Mouse (Mus musculus): ENCODE measurements around the gene Hfe. TPM values are rescaled to one million over a fixed set of nuclear protein-coding genes. Genes with fewer than 3 reads are reported as not detected.

Hfe gene
- polyA plus RNA-seq, 1 experiment, result not detected

DNA sequence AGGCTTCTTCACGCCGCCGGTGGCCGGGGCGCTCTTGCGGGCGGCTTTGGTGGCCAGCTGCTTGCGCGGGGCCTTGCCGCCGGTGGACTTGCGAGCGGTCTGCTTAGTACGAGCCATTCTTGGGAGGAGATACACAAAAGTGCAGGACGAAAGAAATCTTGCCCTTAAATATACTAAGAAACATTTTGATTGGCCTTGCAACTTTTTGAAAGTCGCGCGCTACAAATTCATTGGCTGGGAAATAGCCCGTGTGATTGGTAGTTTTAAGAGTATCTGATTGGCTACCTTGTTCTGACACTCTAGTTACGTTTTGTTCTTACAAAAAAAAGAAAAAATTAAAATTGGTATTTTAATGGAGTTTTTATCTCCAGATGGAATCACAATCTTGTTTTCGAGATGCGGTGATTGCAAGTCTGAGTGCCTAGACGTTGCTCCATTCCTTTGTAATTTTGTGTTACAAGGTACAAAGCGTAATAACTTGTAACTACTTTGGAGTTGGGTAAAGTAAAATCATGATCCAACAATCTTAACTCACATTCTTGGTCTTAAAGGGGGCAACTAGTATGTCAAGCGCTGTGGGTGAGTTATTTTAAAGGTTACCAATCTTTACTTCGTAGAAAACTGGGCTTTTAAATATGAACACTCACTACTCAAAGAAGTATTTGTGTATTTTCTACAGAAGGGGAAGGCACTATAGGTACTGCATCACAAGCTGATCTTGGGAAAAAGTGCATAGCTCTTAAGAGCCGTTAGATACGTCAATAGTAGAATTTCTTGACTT, 34.9 kb upstream of the Hfe start, which contains the start of gene Hist1h3c:
Gene Hist1h3c (minus strand): TSS at position 222 of the 781 bp plus-strand sequence.
- H3K4me3 ChIP-seq (ENCODE audit: insufficient read depth, low read depth, low read length), result peak within 1 kb of the TSS; percentile 73
- H3K4me1 ChIP-seq (ENCODE audit: control insufficient read depth, insufficient read depth, low read length), result peaks cover 9% of the 10 kb centered on the region
- H3K27ac ChIP-seq (ENCODE audit: insufficient read depth, low read depth, low read length), result peak within 1 kb of the TSS; percentile 99
- under 1% methylated on average over 28 of the region's 28 CpGs for WGBS
- TF ChIP-seq CTCF (IDR thresholded peaks at IDR 0.05; ENCODE audit: insufficient read depth, low read depth, low read length), result no peak
- no peak for TF ChIP-seq POLR2A (IDR thresholded peaks at IDR 0.05; ENCODE audit: insufficient read depth, low read depth, low read length)

DNA sequence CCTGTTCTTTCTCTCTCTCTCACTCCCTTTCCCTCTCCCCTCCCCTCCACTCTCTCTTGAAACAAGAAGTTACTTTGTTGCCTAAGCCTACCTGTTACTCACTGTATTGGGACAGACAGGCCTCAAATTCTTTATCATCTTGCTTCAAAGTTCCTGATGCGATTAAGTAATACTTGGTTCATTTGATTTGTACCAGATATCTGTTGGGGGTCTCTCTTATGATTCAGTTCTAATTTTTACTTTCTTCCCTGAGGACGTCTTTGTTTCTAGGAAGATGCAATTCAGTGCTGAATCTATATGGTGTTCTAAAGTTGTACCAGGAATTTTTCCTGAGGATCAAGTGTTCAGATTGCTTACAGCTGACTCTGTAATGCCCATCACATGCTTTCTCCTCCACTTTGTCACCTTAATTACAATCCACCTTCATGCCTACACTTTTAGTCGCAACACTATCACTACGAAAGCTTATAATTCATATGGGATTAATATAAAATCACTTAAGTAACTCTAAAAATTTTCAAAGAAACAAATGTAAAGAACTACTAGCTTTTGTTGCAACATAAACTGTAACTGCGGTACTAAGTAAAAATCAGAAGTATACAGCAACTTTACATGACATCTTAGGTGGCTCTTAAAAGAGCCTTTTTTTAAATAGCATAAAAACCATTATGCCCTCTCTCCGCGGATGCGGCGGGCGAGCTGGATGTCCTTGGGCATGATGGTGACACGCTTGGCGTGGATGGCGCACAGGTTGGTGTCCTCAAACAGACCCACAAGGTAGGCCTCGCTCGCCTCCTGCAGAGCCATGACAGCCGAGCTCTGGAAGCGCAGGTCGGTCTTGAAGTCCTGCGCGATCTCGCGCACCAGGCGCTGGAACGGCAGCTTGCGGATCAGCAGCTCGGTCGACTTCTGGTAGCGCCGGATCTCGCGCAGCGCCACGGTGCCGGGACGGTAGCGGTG, 34.0 kb upstream of the Hfe start:
- Histone ChIP-seq H3K4me1 (ENCODE audit: control insufficient read depth, insufficient read depth, low read length) (peaks cover 9% of the 10 kb centered on the region), H3K27ac (ENCODE audit: insufficient read depth, low read depth, low read length) (no peak overlapping the region), H3K4me3 (ENCODE audit: insufficient read depth, low read depth, low read length) (no peak overlapping the region; the same call in 1 of the 2 replicates)
- no peak for TF ChIP-seq POLR2A (IDR thresholded peaks at IDR 0.05; ENCODE audit: insufficient read depth, low read depth, low read length)
- TF ChIP-seq CTCF (IDR thresholded peaks at IDR 0.05; ENCODE audit: insufficient read depth, low read depth, low read length), result no peak
- 6% methylated on average over 19 of the region's 36 CpGs for WGBS

DNA sequence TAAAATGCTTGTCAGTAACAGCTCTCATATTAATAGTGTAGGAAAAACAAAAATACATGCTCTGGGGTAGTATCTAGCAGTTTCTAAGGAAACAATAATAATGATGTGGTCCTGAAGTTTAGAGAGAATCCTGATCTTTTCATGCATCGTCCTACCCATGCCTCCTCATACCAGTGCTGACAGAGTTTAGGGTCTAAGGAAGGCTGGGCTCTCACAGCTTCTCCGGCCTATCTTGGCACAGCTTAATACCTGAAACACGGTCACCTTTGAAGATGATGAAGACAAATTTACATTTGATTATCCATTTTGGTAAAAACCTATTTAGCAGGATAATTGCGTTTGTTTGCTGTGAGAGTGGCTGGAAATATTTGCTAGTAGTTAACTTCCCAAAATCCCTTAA, 33.3 kb upstream of the Hfe start:
- Histone ChIP-seq H3K27ac (ENCODE audit: insufficient read depth, low read depth, low read length) (no peak overlapping the region), H3K4me3 (ENCODE audit: insufficient read depth, low read depth, low read length) (no peak overlapping the region), H3K4me1 (ENCODE audit: control insufficient read depth, insufficient read depth, low read length) (peaks cover 9% of the 10 kb centered on the region)
- WGBS, result 29% methylated on average over 4 of the region's 4 CpGs
- no peak for TF ChIP-seq CTCF (IDR thresholded peaks at IDR 0.05; ENCODE audit: insufficient read depth, low read depth, low read length)

DNA sequence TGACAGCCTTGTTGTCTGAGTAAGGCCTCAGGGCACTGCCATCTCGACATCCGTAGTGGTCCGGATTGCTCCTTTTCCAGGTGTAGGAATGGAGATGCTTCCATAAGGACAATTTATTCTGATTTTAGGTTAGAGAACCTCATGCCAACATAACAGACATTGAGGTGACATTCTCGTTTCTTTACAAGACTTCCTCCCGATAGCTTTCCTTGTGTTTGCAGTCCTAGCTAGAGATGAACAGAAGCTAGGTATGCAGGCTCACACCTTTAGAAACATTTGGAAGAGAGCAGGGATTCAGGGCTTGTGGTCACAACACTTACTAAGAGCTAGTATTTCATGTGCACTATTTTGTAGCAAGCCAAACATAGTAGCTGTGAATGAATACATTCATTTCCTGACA, 32.6 kb upstream of the Hfe start:
- TF ChIP-seq CTCF (IDR thresholded peaks at IDR 0.05; ENCODE audit: insufficient read depth, low read depth, low read length) (no peak), POLR2A (IDR thresholded peaks at IDR 0.05; ENCODE audit: insufficient read depth, low read depth, low read length) (no peak)
- WGBS, result 82% methylated on average over 5 of the region's 5 CpGs

DNA sequence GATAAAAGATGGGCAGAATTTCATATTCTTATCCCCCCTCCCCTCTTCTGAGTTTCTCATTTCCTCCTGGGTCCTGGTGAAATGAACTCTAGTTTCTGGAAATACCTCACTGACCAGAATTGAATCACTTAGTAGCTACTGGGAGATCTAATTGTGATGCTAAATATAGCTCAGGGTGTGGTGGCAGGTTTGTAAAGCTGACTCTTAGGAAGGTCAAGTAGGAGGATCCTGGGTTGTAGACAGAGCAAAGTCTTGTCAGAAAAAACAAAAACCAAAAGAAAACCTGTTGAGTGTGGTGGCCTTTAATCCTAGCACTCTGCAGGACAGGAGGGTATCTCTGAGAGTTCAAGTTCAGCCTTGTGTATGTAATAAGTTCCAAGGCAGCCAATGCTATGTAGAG, 31.4 kb upstream of the Hfe start:
- TF ChIP-seq CTCF (IDR thresholded peaks at IDR 0.05; ENCODE audit: insufficient read depth, low read depth, low read length) (no peak), POLR2A (IDR thresholded peaks at IDR 0.05; ENCODE audit: insufficient read depth, low read depth, low read length) (no peak)
- H3K27ac ChIP-seq (ENCODE audit: insufficient read depth, low read depth, low read length), result no peak overlapping the region
- H3K4me3 ChIP-seq (ENCODE audit: insufficient read depth, low read depth, low read length), result no peak overlapping the region
- peaks cover 8% of the 10 kb centered on the region for H3K4me1 ChIP-seq (ENCODE audit: control insufficient read depth, insufficient read depth, low read length)

More for the DNA sequence above, 32.6 kb upstream of the Hfe start:
- H3K4me1 ChIP-seq (ENCODE audit: control insufficient read depth, insufficient read depth, low read length), result peaks cover 9% of the 10 kb centered on the region
- no peak overlapping the region for H3K4me3 ChIP-seq (ENCODE audit: insufficient read depth, low read depth, low read length)
- no peak overlapping the region for H3K27ac ChIP-seq (ENCODE audit: insufficient read depth, low read depth, low read length)

DNA sequence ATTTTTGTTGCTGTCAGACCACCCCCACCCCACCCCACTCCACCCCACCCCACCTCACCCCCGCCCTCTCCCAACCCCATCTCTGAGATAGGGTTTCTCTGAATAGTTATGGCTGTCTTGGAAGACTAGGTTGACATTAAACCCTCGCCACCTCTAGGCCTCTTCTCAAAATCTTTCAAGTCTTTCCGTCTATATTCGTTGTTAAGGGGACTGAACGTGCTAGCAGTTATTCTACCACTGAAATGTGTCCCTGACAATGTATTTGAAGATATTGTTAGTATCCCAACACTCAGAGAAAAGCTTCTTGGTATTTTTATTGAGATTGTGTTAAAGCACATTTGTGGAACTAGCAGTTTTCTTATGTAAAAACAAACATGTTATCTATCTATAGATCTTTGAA, 30.3 kb upstream of the Hfe start:
- Histone ChIP-seq H3K4me1 (ENCODE audit: control insufficient read depth, insufficient read depth, low read length) (peaks cover 5% of the 10 kb centered on the region), H3K4me3 (ENCODE audit: insufficient read depth, low read depth, low read length) (no peak overlapping the region), H3K27ac (ENCODE audit: insufficient read depth, low read depth, low read length) (no peak overlapping the region)
- WGBS, result 70% methylated on average over 5 of the region's 5 CpGs
- TF ChIP-seq POLR2A (IDR thresholded peaks at IDR 0.05; ENCODE audit: insufficient read depth, low read depth, low read length) (no peak), CTCF (IDR thresholded peaks at IDR 0.05; ENCODE audit: insufficient read depth, low read depth, low read length) (no peak)

DNA sequence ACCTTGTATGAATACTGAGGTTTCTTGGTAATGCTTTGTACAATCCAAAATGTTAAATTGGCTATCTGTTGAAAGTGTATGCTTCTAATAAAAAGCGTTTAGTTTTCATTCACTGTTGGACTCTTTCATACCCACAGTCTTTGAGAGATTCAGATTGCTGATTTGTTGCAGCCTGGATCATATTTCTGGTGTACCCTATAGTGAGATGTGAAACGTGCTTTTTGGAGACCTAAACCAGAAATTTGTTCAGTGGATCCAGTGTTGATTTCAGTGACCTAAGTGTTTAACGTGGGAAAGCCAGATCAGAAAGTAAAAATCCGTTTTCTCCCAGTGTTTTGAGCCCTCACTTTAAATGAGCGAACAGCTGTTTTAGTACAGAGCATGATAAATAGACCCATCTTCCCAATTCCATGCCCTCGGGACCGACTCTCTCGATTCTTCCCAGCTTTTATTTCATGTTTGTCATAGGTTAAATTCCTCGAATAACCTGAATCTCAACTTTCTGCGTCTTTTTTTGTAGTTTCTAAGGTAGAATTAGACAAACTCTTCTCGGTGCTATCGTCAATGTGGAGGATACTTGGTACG, 29.7 kb upstream of the Hfe start:
- H3K4me3 ChIP-seq (ENCODE audit: insufficient read depth, low read depth, low read length), result no peak overlapping the region
- 33% methylated on average over 13 of the region's 13 CpGs for WGBS
- peaks cover 5% of the 10 kb centered on the region for H3K4me1 ChIP-seq (ENCODE audit: control insufficient read depth, insufficient read depth, low read length)
- peak overlapping the region; percentile 64 for H3K27ac ChIP-seq (ENCODE audit: insufficient read depth, low read depth, low read length)
- TF ChIP-seq CTCF (IDR thresholded peaks at IDR 0.05; ENCODE audit: insufficient read depth, low read depth, low read length) (no peak), POLR2A (IDR thresholded peaks at IDR 0.05; ENCODE audit: insufficient read depth, low read depth, low read length) (no peak)

DNA sequence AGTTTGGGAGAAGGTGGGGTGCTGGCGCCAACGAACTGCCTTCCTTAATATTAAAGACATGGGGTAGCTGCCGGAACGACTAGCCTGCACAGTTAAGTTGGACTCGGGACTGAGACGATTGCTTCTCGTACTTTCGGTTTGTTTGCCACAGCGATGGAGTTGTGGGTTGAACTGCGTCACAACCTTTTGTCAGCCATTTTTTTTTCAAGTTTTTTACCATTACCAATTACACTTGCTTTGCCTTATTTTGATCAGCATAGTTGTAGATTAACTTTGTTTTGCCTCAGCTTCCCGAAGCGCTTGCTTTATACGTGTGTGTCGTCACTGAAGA, 29.2 kb upstream of the Hfe start:
- WGBS, result under 1% methylated on average over 14 of the region's 14 CpGs
- 0 out of 2 replicates have a peak, but pooled peaks cover under 1% of the 10 kb centered on the region for H3K4me1 ChIP-seq (ENCODE audit: control insufficient read depth, insufficient read depth, low read length)
- H3K4me3 ChIP-seq (ENCODE audit: insufficient read depth, low read depth, low read length), result peak overlapping the region; percentile 51
- peak overlapping the region; percentile 60 for H3K27ac ChIP-seq (ENCODE audit: insufficient read depth, low read depth, low read length)
- no peak for TF ChIP-seq CTCF (IDR thresholded peaks at IDR 0.05; ENCODE audit: insufficient read depth, low read depth, low read length)
- TF ChIP-seq POLR2A (IDR thresholded peaks at IDR 0.05; ENCODE audit: insufficient read depth, low read depth, low read length), result no peak; the same call in 1 of the 2 replicates

All from olfactory bulb, adult 2 months (tissue).